Mouse (Mus musculus): ENCODE data around the gene St3gal2. TPM values are rescaled to one million over a fixed set of nuclear protein-coding genes. Genes with fewer than 3 reads are reported as not detected.
A peak's percentile ranks its signal among the peaks of the same experiment; 100 is the strongest.
"Not testable (repeated sequence)": the region's sequence is repeated elsewhere in the genome, so short reads cannot be mapped to it uniquely, and the experiment has no call there.

Gene St3gal2
- polyA plus RNA-seq, 1 experiment = not detected

- H3K4me3 ChIP-seq (ENCODE audit: insufficient read depth, low read depth, low read length) = no peak overlapping the region
- TF ChIP-seq POLR2A (IDR thresholded peaks at IDR 0.05; ENCODE audit: insufficient read depth, low read depth, low read length) (no peak), CTCF (IDR thresholded peaks at IDR 0.05; ENCODE audit: insufficient read depth, low read depth, low read length) (no peak)
- no peak overlapping the region for H3K27ac ChIP-seq (ENCODE audit: insufficient read depth, low read depth, low read length)
- peaks cover 2% of the 10 kb centered on the region; the same call in 1 of the 2 replicates for H3K4me1 ChIP-seq (ENCODE audit: control insufficient read depth, insufficient read depth, low read length)
- WGBS = 54% methylated on average over 2 of the region's 2 CpGs
Measured at GRCm38 (mm10) chr8:110902579-110902965, 17.1 kb upstream of the St3gal2 start.

DNA sequence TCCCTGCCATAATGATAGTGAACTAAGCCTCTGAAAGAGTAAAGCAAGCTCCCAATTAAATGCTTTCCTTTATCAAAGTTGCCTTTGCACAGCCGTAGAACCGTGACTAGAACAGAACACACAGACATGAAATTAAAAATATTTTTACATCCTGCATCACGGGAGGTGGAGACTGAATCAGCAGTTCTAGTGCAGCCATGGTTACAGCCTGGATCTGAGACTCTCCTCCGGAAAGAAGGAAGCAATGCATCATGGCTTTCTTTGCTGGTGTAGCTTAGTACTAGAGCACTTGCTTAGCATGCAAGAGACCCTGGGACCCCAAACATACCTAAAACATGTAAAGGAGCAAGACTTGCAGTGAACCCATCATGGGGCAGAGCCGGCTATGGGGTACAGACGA, 14.3 kb upstream of the St3gal2 start:
- no peak overlapping the region for H3K4me3 ChIP-seq (ENCODE audit: insufficient read depth, low read depth, low read length)
- TF ChIP-seq POLR2A (IDR thresholded peaks at IDR 0.05; ENCODE audit: insufficient read depth, low read depth, low read length) (no peak), CTCF (IDR thresholded peaks at IDR 0.05; ENCODE audit: insufficient read depth, low read depth, low read length) (no peak)
- peaks cover 2% of the 10 kb centered on the region; the same call in 1 of the 2 replicates for H3K4me1 ChIP-seq (ENCODE audit: control insufficient read depth, insufficient read depth, low read length)
- 51% methylated on average over 6 of the region's 6 CpGs for WGBS
- H3K27ac ChIP-seq (ENCODE audit: insufficient read depth, low read depth, low read length) = 0 out of 2 replicates have a peak overlapping the region, but pooled peaks have one; percentile 34

DNA sequence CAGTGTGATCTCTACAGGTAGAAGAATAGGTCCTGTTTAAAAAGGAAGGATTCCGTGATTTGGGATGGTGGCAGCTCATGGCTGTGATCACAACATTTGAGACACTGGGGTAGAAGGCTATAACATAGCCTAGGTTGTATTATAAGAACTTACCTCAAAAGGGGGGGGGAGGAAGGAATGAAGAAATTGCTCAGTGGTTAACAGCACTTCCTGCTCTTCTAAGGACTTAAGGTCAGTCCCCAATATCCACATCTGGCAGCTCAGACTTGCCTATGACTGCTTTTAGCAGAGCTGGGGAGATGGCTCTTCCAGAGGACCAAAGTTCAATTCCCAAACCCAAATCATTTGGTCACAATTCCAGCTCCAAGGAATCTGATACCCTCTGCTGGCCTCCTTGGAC, 13.0 kb upstream of the St3gal2 start:
- Histone ChIP-seq H3K4me3 (ENCODE audit: insufficient read depth, low read depth, low read length) (no peak overlapping the region), H3K4me1 (ENCODE audit: control insufficient read depth, insufficient read depth, low read length) (peaks cover 2% of the 10 kb centered on the region; the same call in 1 of the 2 replicates), H3K27ac (ENCODE audit: insufficient read depth, low read depth, low read length) (no peak overlapping the region)
- TF ChIP-seq CTCF (IDR thresholded peaks at IDR 0.05; ENCODE audit: insufficient read depth, low read depth, low read length) = no peak
- TF ChIP-seq POLR2A (IDR thresholded peaks at IDR 0.05; ENCODE audit: insufficient read depth, low read depth, low read length) = no peak
- 97% methylated on average over 1 of the region's 1 CpGs for WGBS

GRCm38 (mm10) chr8:110909850-110910249, 9.9 kb upstream of the St3gal2 start:
- H3K27ac ChIP-seq (ENCODE audit: insufficient read depth, low read depth, low read length); H3K4me3 ChIP-seq (ENCODE audit: insufficient read depth, low read depth, low read length); H3K4me1 ChIP-seq (ENCODE audit: control insufficient read depth, insufficient read depth, low read length): not testable (repeated sequence)

DNA sequence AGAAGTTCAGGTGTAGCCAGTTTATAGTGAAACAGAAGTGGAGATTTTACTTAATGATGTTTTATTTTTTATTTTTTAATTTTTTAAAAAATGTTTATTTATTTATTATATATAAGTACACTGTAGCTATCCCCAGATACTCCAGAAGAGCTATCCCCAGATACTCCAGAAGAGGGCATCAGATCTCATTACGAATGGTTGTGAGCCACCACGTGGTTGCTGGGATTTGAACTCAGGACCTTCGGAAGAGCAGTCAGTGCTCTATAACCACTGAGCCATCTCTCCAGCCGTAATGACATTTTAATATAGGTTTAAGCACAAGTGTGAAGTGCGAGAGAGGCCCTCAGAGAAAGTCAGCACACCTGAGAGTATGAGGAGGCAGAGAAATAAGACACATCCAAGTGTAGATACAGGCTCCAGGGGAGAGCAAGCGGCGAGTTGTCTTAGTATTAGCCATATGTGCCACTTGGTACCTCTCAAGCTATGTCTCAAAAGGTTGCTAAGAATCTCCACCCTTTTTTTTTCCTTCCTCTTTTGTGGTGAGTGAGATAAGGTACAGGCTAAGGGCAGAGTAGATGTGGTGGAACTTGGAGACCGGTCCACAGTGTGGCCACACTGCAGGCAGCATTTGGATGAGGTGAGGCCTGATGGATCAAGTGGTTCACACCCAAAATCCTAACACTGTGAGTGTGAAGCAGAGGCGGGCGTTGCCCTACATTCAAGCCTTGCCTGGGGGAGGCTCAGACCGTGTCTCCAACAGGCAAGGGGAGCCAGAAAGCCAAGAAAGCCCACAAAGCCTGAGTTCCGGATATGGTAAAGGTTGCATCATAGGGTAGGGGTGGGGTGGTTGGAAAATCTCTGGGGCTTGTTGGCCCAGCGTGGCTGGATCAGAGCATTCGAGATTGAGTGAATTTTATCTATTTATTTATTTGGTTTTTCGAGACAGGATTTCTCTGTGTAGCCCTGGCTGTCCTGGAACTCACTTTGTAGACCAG, 7.8 kb upstream of the St3gal2 start:
- no peak overlapping the region for H3K4me3 ChIP-seq (ENCODE audit: insufficient read depth, low read depth, low read length)
- TF ChIP-seq CTCF (IDR thresholded peaks at IDR 0.05; ENCODE audit: insufficient read depth, low read depth, low read length) (no peak), POLR2A (IDR thresholded peaks at IDR 0.05; ENCODE audit: insufficient read depth, low read depth, low read length) (no peak)
- 91% methylated on average over 15 of the region's 15 CpGs for WGBS
- no peak overlapping the region for H3K27ac ChIP-seq (ENCODE audit: insufficient read depth, low read depth, low read length)
- H3K4me1 ChIP-seq (ENCODE audit: control insufficient read depth, insufficient read depth, low read length) = no peaks in the 10 kb centered on the region

DNA sequence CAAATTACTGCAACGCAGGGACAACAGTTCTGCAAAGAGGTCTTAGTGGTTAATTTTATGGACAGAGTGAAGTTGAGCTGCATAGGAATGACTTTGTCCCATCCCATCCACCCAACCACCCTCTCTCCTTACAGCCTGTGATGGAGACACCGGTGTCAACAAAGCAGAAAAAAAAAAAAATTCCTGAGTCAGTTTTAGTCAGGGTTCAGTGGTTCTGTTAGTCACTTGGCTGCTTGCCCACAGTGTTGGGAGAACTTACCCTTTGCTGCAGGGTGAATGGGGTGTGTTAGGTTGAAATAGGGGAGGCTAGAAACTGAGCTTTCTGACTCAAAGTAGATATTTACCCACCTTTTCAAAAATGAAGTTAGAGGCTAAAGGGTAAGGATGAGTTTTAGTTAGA, 2.3 kb upstream of the St3gal2 start:
- TF ChIP-seq POLR2A (IDR thresholded peaks at IDR 0.05; ENCODE audit: insufficient read depth, low read depth, low read length) (no peak), CTCF (IDR thresholded peaks at IDR 0.05; ENCODE audit: insufficient read depth, low read depth, low read length) (no peak)
- H3K27ac ChIP-seq (ENCODE audit: insufficient read depth, low read depth, low read length) = no peak overlapping the region
- H3K4me3 ChIP-seq (ENCODE audit: insufficient read depth, low read depth, low read length) = no peak overlapping the region
- peaks cover 18% of the 10 kb centered on the region for H3K4me1 ChIP-seq (ENCODE audit: control insufficient read depth, insufficient read depth, low read length)
- 42% methylated on average over 2 of the region's 2 CpGs for WGBS

DNA sequence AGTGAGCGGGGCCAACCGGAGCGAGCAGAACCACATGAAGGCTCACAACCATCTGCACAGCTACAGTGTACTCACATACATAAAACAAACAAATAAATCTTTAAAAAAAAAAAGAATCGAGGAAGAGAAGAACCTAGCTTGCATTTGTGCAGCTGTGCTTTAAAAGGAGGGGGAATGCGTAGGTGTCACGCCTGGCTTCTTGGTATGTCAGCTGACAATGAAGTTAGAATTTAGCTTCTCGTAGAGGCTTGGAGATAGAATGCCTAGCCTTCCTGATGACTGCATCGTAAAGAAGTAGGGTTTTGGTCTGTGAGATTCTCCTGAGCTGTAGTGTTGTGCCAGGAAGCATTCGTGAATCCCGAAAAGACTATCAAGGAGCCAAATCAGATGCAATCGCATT, 1.7 kb upstream of the St3gal2 start:
- H3K27ac ChIP-seq (ENCODE audit: insufficient read depth, low read depth, low read length) = no peak overlapping the region
- H3K4me1 ChIP-seq (ENCODE audit: control insufficient read depth, insufficient read depth, low read length) = peaks cover 18% of the 10 kb centered on the region
- no peak for TF ChIP-seq POLR2A (IDR thresholded peaks at IDR 0.05; ENCODE audit: insufficient read depth, low read depth, low read length)
- TF ChIP-seq CTCF (IDR thresholded peaks at IDR 0.05; ENCODE audit: insufficient read depth, low read depth, low read length) = no peak
- no peak overlapping the region for H3K4me3 ChIP-seq (ENCODE audit: insufficient read depth, low read depth, low read length)
- WGBS = 79% methylated on average over 11 of the region's 11 CpGs

GRCm38 (mm10) chr8:110918460-110918859, 1.3 kb upstream of the St3gal2 start:
- Histone ChIP-seq H3K4me1 (ENCODE audit: control insufficient read depth, insufficient read depth, low read length) (peaks cover 18% of the 10 kb centered on the region), H3K4me3 (ENCODE audit: insufficient read depth, low read depth, low read length) (no peak overlapping the region), H3K27ac (ENCODE audit: insufficient read depth, low read depth, low read length) (no peak overlapping the region)
- WGBS = 76% methylated on average over 8 of the region's 8 CpGs
- no peak for TF ChIP-seq CTCF (IDR thresholded peaks at IDR 0.05; ENCODE audit: insufficient read depth, low read depth, low read length)

DNA sequence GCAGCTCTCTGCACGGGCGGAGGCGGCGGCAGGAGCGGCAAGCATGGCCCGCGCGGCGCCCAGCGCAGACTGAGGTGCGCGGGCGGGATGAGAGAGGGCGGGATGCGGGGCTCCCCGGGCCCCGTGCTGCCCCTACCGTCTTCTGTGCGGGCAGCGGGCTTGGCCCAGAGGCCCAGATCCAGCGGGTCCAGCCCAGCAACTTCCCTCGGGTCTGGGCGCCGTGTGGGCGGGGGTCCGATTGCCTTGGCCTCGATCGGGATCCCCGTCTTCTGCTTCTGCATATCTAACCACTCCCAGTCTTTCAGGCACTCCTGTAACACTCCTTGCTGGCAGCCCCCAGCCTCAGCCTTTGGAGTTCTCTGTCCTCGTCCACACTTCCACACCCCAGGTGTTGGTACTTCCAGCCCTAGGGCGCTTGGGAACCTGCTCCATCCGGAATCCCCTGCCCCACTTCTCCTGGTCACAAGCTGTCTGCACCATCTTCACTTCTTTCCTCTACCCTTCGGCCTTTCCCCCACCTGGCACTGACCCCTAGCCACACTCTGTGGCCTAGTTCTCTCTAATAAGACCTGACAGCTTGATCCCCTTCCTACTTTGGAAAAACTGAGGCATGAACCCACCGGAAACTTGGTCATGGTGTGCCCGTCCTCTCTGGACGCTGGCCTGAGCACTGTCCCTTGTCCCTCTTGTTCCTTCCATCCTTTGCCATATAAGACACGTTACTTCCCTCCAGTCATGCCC, 480 bp downstream of the St3gal2 start:
- Histone ChIP-seq H3K4me1 (ENCODE audit: control insufficient read depth, insufficient read depth, low read length) (peaks cover 18% of the 10 kb centered on the region), H3K4me3 (ENCODE audit: insufficient read depth, low read depth, low read length) (peak overlapping the region; percentile 93), H3K27ac (ENCODE audit: insufficient read depth, low read depth, low read length) (peak overlapping the region; percentile 65; the same call in 1 of the 2 replicates)
- WGBS = 2% methylated on average over 33 of the region's 37 CpGs
- TF ChIP-seq CTCF (IDR thresholded peaks at IDR 0.05; ENCODE audit: insufficient read depth, low read depth, low read length) (no peak), POLR2A (IDR thresholded peaks at IDR 0.05; ENCODE audit: insufficient read depth, low read depth, low read length) (no peak)

All from olfactory bulb, adult 2 months (tissue).